Comparison of ENCODE assay signal across 11 mouse cellular contexts in genomic region chr9:102759581-102760001, GRCm38 (mm10). TPM values are rescaled to one million over a fixed set of nuclear protein-coding genes. Genes with fewer than 3 reads are reported as not detected.
A peak's percentile ranks its signal among the peaks of the same experiment; 100 is the strongest.
DNase-seq lines count a peak whose midpoint lies in the region; ATAC-seq and TF ChIP-seq lines count a peak whose summit lies in the region.
"Had no signal": no experiment of that assay in that cellular context is flagged by ENCODE, and none has a peak within 500 bp of the region (broad histone marks: within the 10 kb centered on the region; RNA-seq: fewer than 3 reads in every experiment).

No protein-coding gene starts in this region.

- H3K4me3 ChIP-seq in hindbrain, embryonic 15.5 days: no peak overlapping the region
- H3K4me3 ChIP-seq in hindbrain, postnatal 0 days (ENCODE audit: low read length): no peak overlapping the region
- H3K4me3 ChIP-seq in embryonic facial prominence, embryonic 13.5 days: no peak overlapping the region
- H3K4me3 ChIP-seq in liver, embryonic 13.5 days (replicated peaks): no peak overlapping the region
- H3K4me3 ChIP-seq in cerebellum, adult 2 months (replicated peaks; ENCODE audit: insufficient read depth, low read depth, low read length): no peak overlapping the region

- DNase-seq in hindbrain, postnatal 0 days (ENCODE audit: low spot score): no peak
- DNase-seq in adrenal gland, adult 8-10 months: peak; percentile 82
- no peak for DNase-seq in liver, embryonic 13.5 days
- no peak for DNase-seq in gastrocnemius, postnatal 10 days
- no peak for DNase-seq in cerebellum, adult 2 months
- DNase-seq in right cerebral cortex, postnatal 10 days (ENCODE audit: low spot score in 2 of 2): no peak
- DNase-seq: right cerebral cortex, adult 18-20 months; thymus, postnatal 36 days had no signal

- H3K27me3 ChIP-seq in hindbrain, embryonic 15.5 days: no peaks in the 10 kb centered on the region
- H3K27me3 ChIP-seq in hindbrain, postnatal 0 days (ENCODE audit: insufficient read depth, low read length): no peaks in the 10 kb centered on the region
- H3K27me3 ChIP-seq in embryonic facial prominence, embryonic 13.5 days: no peaks in the 10 kb centered on the region
- H3K27me3 ChIP-seq in liver, embryonic 13.5 days: no peaks in the 10 kb centered on the region
- no peaks in the 10 kb centered on the region for H3K27me3 ChIP-seq in cerebellum, adult 2 months (ENCODE audit: control insufficient read depth, insufficient read depth, low read length)

- H3K4me2 ChIP-seq in hindbrain, embryonic 15.5 days: no peak overlapping the region
- H3K4me2 ChIP-seq in hindbrain, postnatal 0 days (ENCODE audit: low read depth, low read length): no peak overlapping the region
- H3K4me2 ChIP-seq in embryonic facial prominence, embryonic 13.5 days: no peak overlapping the region
- no peak overlapping the region for H3K4me2 ChIP-seq in liver, embryonic 13.5 days

- H3K27ac ChIP-seq in hindbrain, embryonic 15.5 days (replicated peaks): peak overlapping the region; percentile 30; the same call in 1 of the 2 replicates
- no peak overlapping the region for H3K27ac ChIP-seq in hindbrain, postnatal 0 days
- H3K27ac ChIP-seq in embryonic facial prominence, embryonic 13.5 days: peak overlapping the region; percentile 78
- H3K27ac ChIP-seq in liver, embryonic 13.5 days: 0 out of 2 replicates have a peak overlapping the region, but pooled peaks have one; percentile 12
- no peak overlapping the region for H3K27ac ChIP-seq in cerebellum, adult 2 months (ENCODE audit: insufficient read depth, low read length)

- H3K36me3 ChIP-seq in hindbrain, embryonic 15.5 days: no peaks in the 10 kb centered on the region
- no peaks in the 10 kb centered on the region for H3K36me3 ChIP-seq in hindbrain, postnatal 0 days (ENCODE audit: insufficient read depth, low read length)
- H3K36me3 ChIP-seq in embryonic facial prominence, embryonic 13.5 days: no peaks in the 10 kb centered on the region
- no peaks in the 10 kb centered on the region for H3K36me3 ChIP-seq in liver, embryonic 13.5 days
- H3K36me3 ChIP-seq: G1E had no signal

- no peaks in the 10 kb centered on the region; the same call in 1 of the 2 replicates for H3K4me1 ChIP-seq in hindbrain, embryonic 15.5 days (replicated peaks)
- no peaks in the 10 kb centered on the region for H3K4me1 ChIP-seq in hindbrain, postnatal 0 days (ENCODE audit: insufficient read depth, low read length)
- H3K4me1 ChIP-seq in embryonic facial prominence, embryonic 13.5 days: peaks cover 34% of the 10 kb centered on the region
- H3K4me1 ChIP-seq in liver, embryonic 13.5 days (replicated peaks): no peaks in the 10 kb centered on the region
- H3K4me1 ChIP-seq in cerebellum, adult 2 months (ENCODE audit: control insufficient read depth, insufficient read depth, low read length): no peaks in the 10 kb centered on the region

- ATAC-seq in hindbrain, embryonic 15.5 days (ENCODE audit: low FRiP score, low read depth): no peak
- ATAC-seq in hindbrain, postnatal 0 days: no peak
- no peak for ATAC-seq in embryonic facial prominence, embryonic 13.5 days (ENCODE audit: insufficient number of reproducible peaks, insufficient read depth, low FRiP score, low TSS enrichment, low read depth)
- ATAC-seq in liver, embryonic 13.5 days (ENCODE audit: low read depth): no peak

- H3K9ac ChIP-seq in hindbrain, embryonic 15.5 days: no peak overlapping the region
- no peak overlapping the region for H3K9ac ChIP-seq in hindbrain, postnatal 0 days (replicated peaks; ENCODE audit: low read length)
- H3K9ac ChIP-seq in embryonic facial prominence, embryonic 13.5 days: no peak overlapping the region
- H3K9ac ChIP-seq in liver, embryonic 13.5 days: no peak overlapping the region

- no peaks in the 10 kb centered on the region for H3K9me3 ChIP-seq in hindbrain, embryonic 15.5 days
- H3K9me3 ChIP-seq in hindbrain, postnatal 0 days (ENCODE audit: low read length): no peaks in the 10 kb centered on the region
- no peaks in the 10 kb centered on the region for H3K9me3 ChIP-seq in embryonic facial prominence, embryonic 13.5 days
- H3K9me3 ChIP-seq in liver, embryonic 13.5 days (replicated peaks): no peaks in the 10 kb centered on the region
- H3K9me3 ChIP-seq: G1E had no signal

- no peak for TF ChIP-seq CTCF in hindbrain, postnatal 0 days (IDR thresholded peaks at IDR 0.05; ENCODE audit: low read depth)
- TF ChIP-seq CTCF in cerebellum, adult 2 months (IDR thresholded peaks at IDR 0.05; ENCODE audit: borderline replicate concordance, insufficient read depth, low read depth, low read length): no peak

- no peak for TF ChIP-seq POLR2A in cerebellum, adult 2 months (IDR thresholded peaks at IDR 0.05; ENCODE audit: borderline replicate concordance, insufficient read depth, low read length)

- 73% methylated on average over 5 of the region's 5 CpGs for WGBS in hindbrain, embryonic 15.5 days
- 61% methylated on average over 5 of the region's 5 CpGs for WGBS in hindbrain, postnatal 0 days
- 40% methylated on average over 5 of the region's 5 CpGs for WGBS in embryonic facial prominence, embryonic 13.5 days
- 57% methylated on average over 5 of the region's 5 CpGs for WGBS in liver, embryonic 13.5 days (ENCODE audit: insufficient replicate concordance)
- 76% methylated on average over 5 of the region's 5 CpGs for WGBS in cerebellum, adult 2 months

RNA-seq across cellular contexts. Expression of gene Amotl2, which starts 43.1 kb away (rescaled TPM):
- polyA plus RNA-seq in hindbrain, embryonic 15.5 days (2015; fragmentation: Nextera tagmentation; extraction: Ambion mirVana): 66.0 and 71.3 TPM in 2 replicates
- 116 and 162 TPM in 2 replicates for total RNA-seq in hindbrain, postnatal 0 days (2014; rRNA removed)
- polyA plus RNA-seq in hindbrain, postnatal 0 days (2015; fragmentation: Nextera tagmentation; extraction: Ambion mirVana): 27.3 and 31.0 TPM in 2 replicates
- 100 to 1,000 TPM in 2 of 4 experiments, 10 to 100 TPM in 2; 77.4 to 388 (median 110) TPM for total RNA-seq in adrenal gland, adult 8-10 months (2022)
- 54.0 and 55.8 TPM in 2 replicates for polyA plus RNA-seq in embryonic facial prominence, embryonic 13.5 days (2015; fragmentation: Nextera tagmentation; extraction: Ambion mirVana)
- polyA plus RNA-seq in liver, embryonic 13.5 days (2015; fragmentation: Nextera tagmentation; extraction: Ambion mirVana): 4.2 and 4.5 TPM in 2 replicates
- total RNA-seq in gastrocnemius, postnatal 10 days (2021): 10 to 100 TPM; 32.9 to 43.7 TPM
- 23.1 and 24.4 TPM in 2 replicates for polyA plus RNA-seq in cerebellum, adult 2 months (2012; rRNA removed)
- polyA plus RNA-seq: G1E had no signal

Comparison
In these comparisons a context has a peak if more than half of its experiments do, and no peak if none do; other contexts are left out.
1. H3K27ac ChIP-seq: peak in hindbrain, embryonic 15.5 days (single experiment), embryonic facial prominence, embryonic 13.5 days (single experiment) and liver, embryonic 13.5 days (single experiment); none in hindbrain, postnatal 0 days (single experiment) and cerebellum, adult 2 months (single experiment).